Mouse (Mus musculus): Measurements from ENCODE around the gene Cnpy2. TPM values are rescaled to one million over a fixed set of nuclear protein-coding genes. Genes with fewer than 3 reads are reported as not detected.
A peak's percentile ranks its signal among the peaks of the same experiment; 100 is the strongest.
"Not testable (repeated sequence)": the region's sequence is repeated elsewhere in the genome, so short reads cannot be mapped to it uniquely, and the experiment has no call there.

The Cnpy2 gene
- polyA plus RNA-seq, 1 experiment: 65.3 TPM

DNA sequence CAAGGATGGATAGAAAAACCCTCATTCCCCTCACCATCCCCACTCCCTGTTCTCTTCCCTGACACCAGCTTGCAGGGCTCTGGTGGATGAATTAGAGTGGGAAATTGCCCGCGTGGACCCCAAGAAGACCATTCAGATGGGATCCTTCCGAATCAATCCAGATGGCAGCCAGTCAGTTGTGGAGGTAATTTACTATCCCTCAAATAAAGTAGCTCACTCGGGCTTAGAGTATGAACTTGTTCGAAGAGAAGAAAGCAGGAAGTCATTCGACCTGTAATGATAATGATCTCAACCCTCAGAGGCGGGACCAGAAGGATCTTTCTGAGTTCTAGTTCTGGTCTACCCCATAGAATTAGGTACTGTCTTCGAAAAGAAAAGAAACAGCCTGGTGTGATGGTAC, 1.3 kb downstream of the Cnpy2 start:
- H3K27me3 ChIP-seq (ENCODE audit: control insufficient read depth, insufficient read depth, low read length): no peaks in the 10 kb centered on the region
- WGBS: 82% methylated on average over 8 of the region's 8 CpGs
- no peaks in the 10 kb centered on the region; the same call in 1 of the 2 replicates for H3K4me1 ChIP-seq (ENCODE audit: control insufficient read depth, insufficient read depth, low read length)
- H3K27ac ChIP-seq (ENCODE audit: insufficient read depth, low read length): no peak overlapping the region
- peak overlapping the region; percentile 98 for H3K4me3 ChIP-seq (replicated peaks; ENCODE audit: insufficient read depth, low read depth, low read length)
- TF ChIP-seq POLR2A (IDR thresholded peaks at IDR 0.05; ENCODE audit: borderline replicate concordance, insufficient read depth, low read length) (no peak), CTCF (IDR thresholded peaks at IDR 0.05; ENCODE audit: borderline replicate concordance, insufficient read depth, low read depth, low read length) (no peak)
- no peak for DNase-seq

- Histone ChIP-seq H3K4me3 (replicated peaks; ENCODE audit: insufficient read depth, low read depth, low read length) (no peak overlapping the region), H3K27ac (ENCODE audit: insufficient read depth, low read length) (no peak overlapping the region), H3K4me1 (ENCODE audit: control insufficient read depth, insufficient read depth, low read length) (no peaks in the 10 kb centered on the region; the same call in 1 of the 2 replicates), H3K27me3 (ENCODE audit: control insufficient read depth, insufficient read depth, low read length) (no peaks in the 10 kb centered on the region)
- TF ChIP-seq POLR2A (IDR thresholded peaks at IDR 0.05; ENCODE audit: borderline replicate concordance, insufficient read depth, low read length): no peak
- TF ChIP-seq CTCF (IDR thresholded peaks at IDR 0.05; ENCODE audit: borderline replicate concordance, insufficient read depth, low read depth, low read length): no peak
- no peak for DNase-seq
- WGBS: 93% methylated on average over 8 of the region's 8 CpGs
Measured at GRCm38 (mm10) chr10:128326825-128327224, 4.6 kb downstream of the Cnpy2 start.

GRCm38 (mm10) chr10:128327610-128328009, 5.4 kb downstream of the Cnpy2 start:
- Histone ChIP-seq H3K4me3 (replicated peaks; ENCODE audit: insufficient read depth, low read depth, low read length) (no peak overlapping the region), H3K4me1 (ENCODE audit: control insufficient read depth, insufficient read depth, low read length) (no peaks in the 10 kb centered on the region; the same call in 1 of the 2 replicates), H3K27me3 (ENCODE audit: control insufficient read depth, insufficient read depth, low read length) (no peaks in the 10 kb centered on the region), H3K27ac (ENCODE audit: insufficient read depth, low read length) (no peak overlapping the region)
- WGBS: 86% methylated on average over 10 of the region's 10 CpGs
- DNase-seq: no peak
- 0 out of 2 replicates have a peak, but pooled peaks have one; percentile 14 for TF ChIP-seq CTCF (IDR thresholded peaks at IDR 0.05; ENCODE audit: borderline replicate concordance, insufficient read depth, low read depth, low read length)
- TF ChIP-seq POLR2A (IDR thresholded peaks at IDR 0.05; ENCODE audit: borderline replicate concordance, insufficient read depth, low read length): no peak

DNA sequence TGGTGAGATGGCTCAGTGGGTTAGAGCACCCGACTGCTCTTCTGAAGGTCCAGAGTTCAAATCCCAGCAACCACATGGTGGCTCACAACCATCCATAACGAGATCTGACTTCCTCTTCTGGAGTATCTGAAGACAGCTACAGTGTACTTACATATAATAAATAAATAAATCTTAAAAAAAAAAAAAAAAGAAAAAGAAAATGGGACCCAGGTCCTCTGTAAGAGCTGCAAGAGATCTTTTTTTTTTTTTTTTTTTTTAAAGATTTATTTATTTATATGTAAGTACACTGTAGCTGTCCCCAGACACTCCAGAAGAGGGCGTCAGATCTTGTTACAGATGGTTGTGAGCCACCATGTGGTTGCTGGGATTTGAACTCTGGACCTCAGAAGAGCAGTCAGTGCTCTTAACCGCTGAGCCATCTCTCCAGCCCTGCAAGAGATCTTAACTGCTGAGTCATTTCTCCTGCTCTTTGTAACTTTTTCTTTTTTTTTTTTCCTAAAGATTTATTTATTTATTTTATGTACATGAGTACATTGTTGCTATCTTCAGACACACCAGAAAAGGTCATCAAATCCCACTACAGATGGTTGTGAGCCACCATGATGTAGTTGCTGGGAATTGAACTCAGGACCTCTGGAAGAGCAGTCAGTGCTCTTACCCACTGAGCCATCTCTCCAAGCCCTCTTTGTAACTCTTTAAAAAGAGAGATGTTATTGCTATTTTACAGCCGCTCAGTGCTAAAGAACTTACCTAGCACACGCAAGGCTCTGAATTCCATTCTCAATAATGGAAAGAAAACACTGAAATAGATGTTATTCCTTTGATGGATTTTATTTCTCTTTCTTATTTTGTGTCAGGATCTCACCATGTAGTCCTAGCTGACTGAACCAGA, 10.3 kb downstream of the Cnpy2 start:
- H3K4me3 ChIP-seq (replicated peaks; ENCODE audit: insufficient read depth, low read depth, low read length); DNase-seq; H3K4me1 ChIP-seq (ENCODE audit: control insufficient read depth, insufficient read depth, low read length); H3K27ac ChIP-seq (ENCODE audit: insufficient read depth, low read length); H3K27me3 ChIP-seq (ENCODE audit: control insufficient read depth, insufficient read depth, low read length): not testable (repeated sequence)
- 76% methylated on average over 6 of the region's 6 CpGs for WGBS

- peak; percentile 67 to 78 for DNase-seq
- no peak overlapping the region for H3K27ac ChIP-seq (ENCODE audit: insufficient read depth, low read length)
- H3K27me3 ChIP-seq (ENCODE audit: control insufficient read depth, insufficient read depth, low read length): no peaks in the 10 kb centered on the region
- 1% methylated on average over 4 of the region's 4 CpGs for WGBS
- TF ChIP-seq POLR2A (IDR thresholded peaks at IDR 0.05; ENCODE audit: borderline replicate concordance, insufficient read depth, low read length) (no peak), CTCF (IDR thresholded peaks at IDR 0.05; ENCODE audit: borderline replicate concordance, insufficient read depth, low read depth, low read length) (peak; percentile 76; the same call in 1 of the 2 replicates)
- H3K4me1 ChIP-seq (ENCODE audit: control insufficient read depth, insufficient read depth, low read length): peaks cover 3% of the 10 kb centered on the region; the same call in 1 of the 2 replicates
- H3K4me3 ChIP-seq (replicated peaks; ENCODE audit: insufficient read depth, low read depth, low read length): no peak overlapping the region
Measured at GRCm38 (mm10) chr10:128335582-128335981, 13.3 kb downstream of the Cnpy2 start.

- no peak for DNase-seq
- WGBS: 99% methylated on average over 3 of the region's 3 CpGs
- Histone ChIP-seq H3K4me3 (replicated peaks; ENCODE audit: insufficient read depth, low read depth, low read length) (no peak overlapping the region), H3K4me1 (ENCODE audit: control insufficient read depth, insufficient read depth, low read length) (peaks cover 3% of the 10 kb centered on the region; the same call in 1 of the 2 replicates), H3K27ac (ENCODE audit: insufficient read depth, low read length) (no peak overlapping the region), H3K27me3 (ENCODE audit: control insufficient read depth, insufficient read depth, low read length) (no peaks in the 10 kb centered on the region)
- TF ChIP-seq POLR2A (IDR thresholded peaks at IDR 0.05; ENCODE audit: borderline replicate concordance, insufficient read depth, low read length): no peak
- no peak for TF ChIP-seq CTCF (IDR thresholded peaks at IDR 0.05; ENCODE audit: borderline replicate concordance, insufficient read depth, low read depth, low read length)
Measured at GRCm38 (mm10) chr10:128336195-128336594, 13.9 kb downstream of the Cnpy2 start.

- WGBS: 71% methylated on average over 3 of the region's 3 CpGs
- DNase-seq: no peak
- Histone ChIP-seq H3K4me3 (replicated peaks; ENCODE audit: insufficient read depth, low read depth, low read length) (no peak overlapping the region), H3K27me3 (ENCODE audit: control insufficient read depth, insufficient read depth, low read length) (no peaks in the 10 kb centered on the region), H3K4me1 (ENCODE audit: control insufficient read depth, insufficient read depth, low read length) (peaks cover 3% of the 10 kb centered on the region; the same call in 1 of the 2 replicates), H3K27ac (ENCODE audit: insufficient read depth, low read length) (no peak overlapping the region)
- TF ChIP-seq POLR2A (IDR thresholded peaks at IDR 0.05; ENCODE audit: borderline replicate concordance, insufficient read depth, low read length): no peak
- TF ChIP-seq CTCF (IDR thresholded peaks at IDR 0.05; ENCODE audit: borderline replicate concordance, insufficient read depth, low read depth, low read length): no peak
Measured at GRCm38 (mm10) chr10:128336597-128336996, 14.3 kb downstream of the Cnpy2 start.
